Mouse (Mus musculus) small intestine, adult 2 months (tissue): ENCODE data around the gene Aspdh. TPM values are rescaled to one million over a fixed set of nuclear protein-coding genes. Genes with fewer than 3 reads are reported as not detected.

Experiments used
- H3K27ac ChIP-seq: fragments of 200-500 bp; 2 replicates; pipeline ENCODE4 v1.5.1; 2012; ENCODE audit warnings: low read depth, low read length, control low read depth, inconsistent platforms; ENCODE audit not compliant: insufficient read depth
- H3K27me3 ChIP-seq: fragments of 200-500 bp; 2 replicates; pipeline ENCODE4 v1.6.1; 2012; ENCODE audit warnings: mild to moderate bottlenecking, moderate library complexity, low read length, inconsistent platforms; ENCODE audit not compliant: control insufficient read depth, insufficient read depth
- H3K36me3 ChIP-seq: fragments of 200-500 bp; 2 replicates; pipeline ENCODE4 v1.6.1; 2012; ENCODE audit warnings: mild to moderate bottlenecking, low read length, control low read depth, inconsistent platforms; ENCODE audit not compliant: control insufficient read depth, insufficient read depth
- H3K4me1 ChIP-seq: fragments of 200-500 bp; 2 replicates; pipeline ENCODE4 v1.6.1; 2012; ENCODE audit warnings: low read length, inconsistent platforms, mixed read lengths; ENCODE audit not compliant: control insufficient read depth, insufficient read depth, insufficient read length
- H3K4me3 ChIP-seq: fragments of 200-500 bp; 2 replicates; pipeline ENCODE4 v1.5.1; 2012; ENCODE audit warnings: low read depth, mild to moderate bottlenecking, control low read depth, inconsistent platforms, low read length, moderate library complexity
- CTCF ChIP-seq: fragments of 200-500 bp; IDR thresholded peaks from 2 replicates; pipeline ENCODE4 v1.5.1; 2012; ENCODE audit warnings: low read depth, mild to moderate bottlenecking, control low read depth, inconsistent platforms, low read length, moderate library complexity, mixed read lengths; ENCODE audit not compliant: insufficient replicate concordance, insufficient read length; ENCODE audit errors: extremely low read depth
- POLR2A ChIP-seq: fragments of 200-500 bp; IDR thresholded peaks from 2 replicates; pipeline ENCODE4 v1.6.1; 2012; ENCODE audit warnings: low read depth, mild to moderate bottlenecking, control low read depth, inconsistent platforms, low read length, moderate library complexity
- WGBS: fragments of 180-500 bp; shearing (Covaris S2); methylation state at CpG from one replicate; pipeline ENCODE4 v1.1.7; 2018; 5-methylcytosine and 5-hydroxymethylcytosine counted together
- polyA plus RNA-seq: library from polyadenylated mRNA; depleted of rRNA; stranded (reverse); fragments of >200 nt; gene quantifications from 2 replicates; pipeline ENCODE4 v1.2.3, GENCODE M21; 2012; rRNA removed

The Aspdh gene
- polyA plus RNA-seq, 1 experiment: 3.2 TPM

DNA sequence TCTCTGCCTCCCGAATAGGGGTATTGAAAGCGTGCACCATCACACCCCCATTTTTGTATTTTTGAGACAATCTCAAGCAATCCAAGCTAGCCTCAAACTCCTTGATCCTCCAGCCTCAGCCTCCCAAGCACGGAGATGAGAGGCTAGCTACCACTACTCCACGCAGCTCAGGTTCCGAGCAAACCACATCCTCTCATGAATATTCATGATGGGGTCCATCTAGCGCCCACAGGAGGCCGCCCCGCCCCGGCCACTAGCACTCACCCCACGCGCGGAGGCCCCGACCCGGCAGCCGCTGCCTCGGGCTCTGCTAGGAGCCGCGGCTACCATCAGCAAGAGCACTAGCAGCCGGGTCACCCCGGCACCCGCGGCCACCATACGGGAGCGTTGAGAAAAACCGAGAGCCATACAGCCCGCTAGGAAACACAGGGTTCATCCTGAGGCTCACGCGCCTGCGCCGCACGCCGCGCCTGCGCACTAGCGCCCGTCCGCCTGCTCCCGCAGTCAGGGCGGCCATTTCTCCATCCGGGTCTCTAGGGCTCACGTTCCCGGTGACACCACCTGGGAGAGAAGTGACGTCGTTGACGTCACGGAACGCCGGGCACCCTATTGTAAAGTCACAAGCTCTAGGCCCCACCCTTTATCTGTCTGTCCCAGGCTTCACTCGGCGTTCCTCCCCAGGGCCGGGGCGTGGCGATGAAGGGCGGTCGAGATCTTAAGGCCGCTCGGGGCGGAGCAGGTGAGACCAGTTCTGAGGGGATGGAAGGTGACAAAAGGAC is 31.0 kb downstream of the Aspdh start, which contains the start of the genes Emc10 and Fam71e1:
TSS of gene Emc10 (minus strand) at position 538 of the 779 bp plus-strand sequence.
TSS of gene Fam71e1 (plus strand) at position 590 of the 779 bp plus-strand sequence.
- no peaks in the 10 kb centered on the region for H3K27me3 ChIP-seq
- H3K4me1 ChIP-seq: peaks cover 2% of the 10 kb centered on the region
- peak within 1 kb of the TSS; percentile 92 for H3K4me3 ChIP-seq
- H3K27ac ChIP-seq: peak within 1 kb of the TSS; percentile 86
- WGBS: under 1% methylated on average over 58 of the region's 58 CpGs
- TF ChIP-seq POLR2A (no peak; the same call in 1 of the 2 replicates), CTCF (peak; percentile 15; the same call in 1 of the 2 replicates)
- peaks cover 11% of the 10 kb centered on the region for H3K36me3 ChIP-seq

- H3K4me1 ChIP-seq: peaks cover 2% of the 10 kb centered on the region
- WGBS: 1% methylated on average over 26 of the region's 26 CpGs
- H3K36me3 ChIP-seq: peaks cover 10% of the 10 kb centered on the region
- peak overlapping the region; percentile 92 for H3K4me3 ChIP-seq
- TF ChIP-seq POLR2A (no peak), CTCF (no peak)
- H3K27me3 ChIP-seq: no peaks in the 10 kb centered on the region
- H3K27ac ChIP-seq: peak overlapping the region; percentile 50; the same call in 1 of the 2 replicates
Measured at GRCm38 (mm10) chr7:44496771-44497109, 31.5 kb downstream of the Aspdh start.

- TF ChIP-seq CTCF (no peak), POLR2A (no peak)
- H3K27ac ChIP-seq: no peak overlapping the region
- WGBS: 82% methylated on average over 10 of the region's 10 CpGs
Measured at GRCm38 (mm10) chr7:44497361-44498055, 32.3 kb downstream of the Aspdh start.

GRCm38 (mm10) chr7:44498922-44499321 is 33.7 kb downstream of the Aspdh start:
- H3K27me3 ChIP-seq: no peaks in the 10 kb centered on the region
- 47% methylated on average over 1 of the region's 1 CpGs for WGBS
- H3K4me1 ChIP-seq: peaks cover 2% of the 10 kb centered on the region
- TF ChIP-seq CTCF: no peak
- no peak for TF ChIP-seq POLR2A
- H3K27ac ChIP-seq: no peak overlapping the region
- no peak overlapping the region for H3K4me3 ChIP-seq
- no peaks in the 10 kb centered on the region for H3K36me3 ChIP-seq

More at GRCm38 (mm10) chr7:44497361-44498055, 32.3 kb downstream of the Aspdh start:
- no peak overlapping the region for H3K4me3 ChIP-seq
- H3K27me3 ChIP-seq: no peaks in the 10 kb centered on the region
- H3K36me3 ChIP-seq: peaks cover 3% of the 10 kb centered on the region
- H3K4me1 ChIP-seq: peaks cover 2% of the 10 kb centered on the region

DNA sequence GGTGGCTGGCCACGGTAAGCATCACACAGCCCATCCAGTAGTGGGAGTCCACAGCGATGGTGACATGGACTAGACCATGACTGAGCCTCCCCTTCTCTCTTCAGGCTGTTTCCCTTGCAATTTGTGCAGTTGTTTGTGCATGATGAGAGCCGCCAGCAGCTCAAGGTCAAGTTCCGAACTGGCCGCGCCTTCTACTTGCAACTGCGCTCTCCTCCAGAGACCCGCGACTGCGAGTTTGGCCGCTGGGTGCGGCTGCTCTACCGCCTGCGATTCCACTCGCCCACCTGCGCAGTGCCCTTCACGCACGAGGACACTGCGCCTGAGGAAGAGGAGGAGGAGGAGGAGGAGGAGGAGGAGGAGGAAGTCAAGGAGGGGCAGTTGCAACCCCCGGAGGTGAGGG is 34.9 kb downstream of the Aspdh start:
- H3K4me1 ChIP-seq: peaks cover 2% of the 10 kb centered on the region; the same call in 1 of the 2 replicates
- no peaks in the 10 kb centered on the region for H3K36me3 ChIP-seq
- 33% methylated on average over 20 of the region's 20 CpGs for WGBS
- no peak overlapping the region for H3K27ac ChIP-seq
- TF ChIP-seq CTCF: no peak
- TF ChIP-seq POLR2A: no peak
- no peaks in the 10 kb centered on the region for H3K27me3 ChIP-seq
- no peak overlapping the region for H3K4me3 ChIP-seq

DNA sequence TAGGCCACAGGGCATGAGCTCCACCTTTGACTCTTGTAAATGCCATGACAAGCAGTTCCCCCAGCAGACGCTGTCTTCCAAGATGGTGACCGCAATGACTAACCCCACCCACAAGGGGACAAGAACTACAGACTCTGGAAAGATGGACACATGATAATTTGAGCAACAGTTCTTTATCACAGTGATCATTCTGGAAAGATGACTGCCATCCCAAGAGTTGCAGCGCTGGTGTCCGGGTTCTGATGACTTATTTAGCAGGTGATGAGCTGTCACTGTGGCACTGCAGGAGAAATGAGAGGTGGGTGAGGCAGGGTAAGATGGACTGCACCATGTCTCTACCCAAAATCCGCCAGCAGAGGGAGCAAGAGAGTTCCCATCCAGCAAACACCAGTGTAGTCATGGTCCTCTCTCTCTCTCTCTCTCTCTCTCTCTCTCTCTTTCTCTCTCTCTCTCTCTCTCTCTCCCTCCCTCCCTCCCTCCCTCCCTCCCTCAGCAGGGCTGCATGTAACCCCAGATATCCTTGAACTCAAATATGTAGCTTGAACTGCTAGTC is 36.4 kb downstream of the Aspdh start:
- Histone ChIP-seq H3K27ac (no peak overlapping the region), H3K27me3 (no peaks in the 10 kb centered on the region), H3K4me3 (no peak overlapping the region), H3K36me3 (no peaks in the 10 kb centered on the region), H3K4me1 (peaks cover 2% of the 10 kb centered on the region; the same call in 1 of the 2 replicates)
- WGBS: 24% methylated on average over 5 of the region's 5 CpGs
- TF ChIP-seq POLR2A: no peak
- peak; percentile 64; the same call in 1 of the 2 replicates for TF ChIP-seq CTCF

DNA sequence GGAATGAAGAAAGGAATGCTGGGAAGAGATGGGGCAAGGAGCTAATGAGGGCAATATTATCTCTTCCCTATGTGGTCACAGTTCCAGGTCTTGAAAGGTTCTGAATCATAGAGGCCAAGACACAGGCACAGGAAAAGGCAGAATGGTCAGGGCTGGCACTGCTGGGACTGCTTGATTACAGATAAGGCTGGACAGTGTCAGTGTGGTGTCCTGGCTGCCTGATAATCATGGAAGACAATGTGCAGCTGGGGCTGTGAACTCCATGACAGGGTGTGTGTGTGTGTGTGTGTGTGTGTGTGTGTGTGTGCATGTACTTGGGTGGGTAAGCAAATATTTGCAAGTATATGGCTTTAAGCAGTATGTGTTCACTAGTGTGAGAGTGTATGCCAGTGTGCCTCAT is 42.3 kb downstream of the Aspdh start:
- no peak overlapping the region for H3K27ac ChIP-seq
- H3K4me1 ChIP-seq: no peaks in the 10 kb centered on the region
- no peaks in the 10 kb centered on the region for H3K36me3 ChIP-seq
- no peak overlapping the region for H3K4me3 ChIP-seq
- no peaks in the 10 kb centered on the region for H3K27me3 ChIP-seq
- no peak for TF ChIP-seq POLR2A
- TF ChIP-seq CTCF: no peak

Other genes with a start within 250 kb of the Aspdh start
- gene Klk1b5, start 249.4 kb upstream of the Aspdh start, polyA plus RNA-seq: 0.28 and 19.2 TPM in 2 replicates
- gene Klk1, start 240.0 kb upstream of the Aspdh start, polyA plus RNA-seq: 153 and 2,676 TPM in 2 replicates
- gene Gm36864, start 229.2 kb upstream of the Aspdh start, polyA plus RNA-seq: not detected in 2 replicates
- gene 1700028J19Rik, start 218.7 kb upstream of the Aspdh start, polyA plus RNA-seq: 0.77 and 1.9 TPM in 2 replicates
- gene 2410002F23Rik, start 218.7 kb upstream of the Aspdh start, polyA plus RNA-seq: 43.4 and 66.3 TPM in 2 replicates
- gene Acp4, start 208.0 kb upstream of the Aspdh start, polyA plus RNA-seq: not detected in 2 replicates
- gene Gm15517, start 203.9 kb upstream of the Aspdh start, polyA plus RNA-seq: not detected in 2 replicates
- 0.82 and 1.3 TPM in 2 replicates for gene Clec11a, start 158.5 kb upstream of the Aspdh start, polyA plus RNA-seq
- 0.81 and 2.1 TPM in 2 replicates for gene Shank1, start 155.1 kb upstream of the Aspdh start, polyA plus RNA-seq
- gene Syt3, start 81.3 kb upstream of the Aspdh start, polyA plus RNA-seq: 1.1 and 1.8 TPM in 2 replicates
- gene 1700008O03Rik, start 79.6 kb upstream of the Aspdh start, polyA plus RNA-seq: 0.43 TPM in 1 of 2 replicates, not detected in the other
- 1.1 TPM in 2 replicates for gene Lrrc4b, start 36.4 kb upstream of the Aspdh start, polyA plus RNA-seq
- 85.6 and 99.2 TPM in 2 replicates for gene Josd2, start 2.6 kb downstream of the Aspdh start, polyA plus RNA-seq
- 157 and 256 TPM in 2 replicates for gene Emc10, start 31.1 kb downstream of the Aspdh start, polyA plus RNA-seq
- 0.88 and 2.0 TPM in 2 replicates for gene Fam71e1, start 31.2 kb downstream of the Aspdh start, polyA plus RNA-seq
- 0.13 TPM in 2 replicates for gene Mybpc2, start 59.3 kb downstream of the Aspdh start, polyA plus RNA-seq
- gene Spib, start 66.7 kb downstream of the Aspdh start, polyA plus RNA-seq: 8.6 and 18.7 TPM in 2 replicates
- 27.3 and 46.9 TPM in 2 replicates for gene Pold1, start 83.5 kb downstream of the Aspdh start, polyA plus RNA-seq
- 174 and 295 TPM in 2 replicates for gene Nr1h2, start 88.6 kb downstream of the Aspdh start, polyA plus RNA-seq
- gene Napsa, start 107.0 kb downstream of the Aspdh start, polyA plus RNA-seq: 6.4 and 11.1 TPM in 2 replicates
- gene Kcnc3, start 125.3 kb downstream of the Aspdh start, polyA plus RNA-seq: 3.1 and 3.4 TPM in 2 replicates
- 196 and 563 TPM in 2 replicates for gene Myh14, start 205.5 kb downstream of the Aspdh start, polyA plus RNA-seq
- not detected in 2 replicates for gene Izumo2, start 243.4 kb downstream of the Aspdh start, polyA plus RNA-seq